Mouse (Mus musculus) urinary bladder, adult 18-20 months (tissue): ENCODE measurements around the gene 0610030E20Rik.

Source experiments
- DNase-seq, 2 experiments: peaks; one replicate each; pipeline ENCODE4 v3.0.0; 2022; ENCODE audit warnings: low spot score in 2 of 2, mixed read lengths in 2 of 2

0610030E20Rik gene

DNA sequence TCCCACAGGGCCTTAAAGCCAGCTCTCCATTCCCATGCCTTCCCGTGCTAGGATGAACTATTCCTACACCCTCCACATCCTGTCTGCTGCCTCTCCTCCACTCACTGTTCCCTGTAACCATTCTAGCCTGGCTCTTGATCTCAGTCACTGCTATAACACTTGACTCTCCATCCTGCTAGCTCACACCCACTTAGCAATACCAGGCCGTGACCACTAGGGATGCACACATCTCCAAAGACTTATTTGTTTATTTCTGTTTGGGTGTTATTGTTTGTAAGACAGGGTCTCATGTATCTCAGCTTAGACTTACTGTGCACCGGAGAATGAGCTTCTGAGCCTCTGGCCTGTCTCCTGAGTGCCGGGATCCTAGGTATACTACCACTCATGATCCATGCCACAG, 22.4 kb downstream of the 0610030E20Rik start:
- DNase-seq = no peak

GRCm38 (mm10) chr6:72370091-72370490, 23.0 kb downstream of the 0610030E20Rik start:
- peak; percentile 45 to 47 for DNase-seq

GRCm38 (mm10) chr6:72371147-72371546, 24.0 kb downstream of the 0610030E20Rik start:
- no peak for DNase-seq

GRCm38 (mm10) chr6:72371571-72371970, 24.5 kb downstream of the 0610030E20Rik start:
- peak in 1 of 2 experiments; percentile 44 for DNase-seq

GRCm38 (mm10) chr6:72373184-72373583, 26.1 kb downstream of the 0610030E20Rik start:
- no peak for DNase-seq

DNA sequence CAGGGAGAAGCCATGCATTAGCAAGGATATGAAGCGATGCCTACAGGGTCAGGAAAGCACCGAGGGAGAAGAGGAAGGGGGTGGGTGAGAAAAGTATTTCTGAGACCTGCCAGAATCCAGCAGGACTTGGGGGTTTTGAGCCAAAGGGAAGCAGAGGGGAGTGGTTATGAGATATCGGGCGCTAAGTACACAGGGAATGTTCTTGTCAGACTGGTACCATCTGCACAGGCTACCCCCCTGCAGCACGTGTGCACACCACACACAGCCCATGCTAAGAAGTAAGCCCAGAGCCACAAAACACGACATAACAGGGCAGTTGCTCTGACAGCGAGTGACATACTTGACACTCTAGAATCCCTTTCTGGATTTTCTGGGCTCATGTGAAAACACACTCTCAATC, 27.1 kb downstream of the 0610030E20Rik start:
- no peak for DNase-seq

DNA sequence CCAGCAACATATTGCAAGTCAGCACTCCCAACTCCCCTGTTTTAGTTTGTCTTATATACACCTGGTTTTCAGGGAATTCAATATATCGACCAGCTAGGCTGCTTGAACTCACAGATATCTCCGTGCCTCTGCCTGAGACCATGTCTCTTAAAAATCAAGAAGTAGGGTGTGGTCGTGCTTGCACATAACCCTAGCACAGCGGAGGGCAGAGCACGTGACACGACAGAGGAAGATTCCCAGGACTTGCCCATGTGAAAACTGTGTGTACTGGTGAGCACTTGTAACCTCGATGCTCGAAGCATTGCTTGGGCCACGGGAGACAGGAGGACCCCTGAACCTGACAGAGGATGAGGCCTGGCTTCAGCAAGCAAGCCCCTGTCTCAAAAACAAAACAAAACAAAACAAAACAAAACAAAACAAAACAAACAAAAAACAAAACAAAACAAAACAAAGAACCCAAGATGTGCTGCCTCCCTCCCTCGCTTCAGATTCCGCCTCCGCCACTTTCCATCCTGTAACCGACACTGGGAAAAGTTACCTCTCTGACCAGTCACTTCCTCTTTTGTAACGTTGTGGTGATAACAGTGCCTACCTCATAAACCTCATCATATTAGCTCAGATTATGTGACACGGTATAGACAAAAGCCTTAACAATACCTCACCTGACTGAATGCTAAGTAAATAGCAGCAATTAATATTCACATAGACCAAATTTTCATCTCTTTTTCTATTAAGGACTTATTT, 27.9 kb downstream of the 0610030E20Rik start:
- no peak for DNase-seq

DNA sequence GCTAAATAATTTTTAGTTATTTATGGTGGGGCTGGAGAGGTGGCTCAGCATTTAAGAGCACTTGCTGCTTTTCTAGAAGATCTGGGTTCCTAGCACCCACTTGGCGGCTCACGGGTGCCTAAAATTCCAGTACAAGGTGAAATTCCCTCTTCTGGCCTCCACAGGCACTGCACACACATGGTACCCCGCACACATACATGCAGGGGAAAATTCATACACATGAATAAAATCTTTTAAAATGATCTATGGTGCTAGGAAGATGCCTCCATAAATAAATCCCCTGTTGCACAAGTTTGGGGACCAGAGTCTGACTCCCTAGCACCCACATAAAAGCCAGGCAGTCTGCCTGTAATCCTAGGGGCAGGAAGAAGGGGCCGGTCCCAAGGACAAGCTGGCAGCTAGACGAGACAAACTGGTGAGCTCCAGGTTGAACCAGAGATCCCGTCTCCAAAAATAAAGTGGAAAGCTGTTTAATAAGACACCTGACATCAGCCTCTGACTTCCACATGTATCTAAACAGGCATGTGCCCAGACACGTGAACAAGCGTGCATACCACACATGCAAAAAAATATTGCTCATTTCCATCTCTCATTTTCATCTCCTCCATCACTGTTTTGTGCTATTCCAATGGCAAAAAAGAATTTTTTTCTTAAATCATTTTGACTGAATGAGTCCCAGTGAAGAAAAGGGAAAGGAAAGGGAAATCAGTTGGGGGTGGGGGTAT, 31.6 kb downstream of the 0610030E20Rik start:
- DNase-seq = no peak

- DNase-seq = no peak
Observed at GRCm38 (mm10) chr6:72379377-72380130, 32.4 kb downstream of the 0610030E20Rik start.

GRCm38 (mm10) chr6:72380131-72380770, 33.1 kb downstream of the 0610030E20Rik start, which contains the start of gene Vamp5:
Vamp5 (minus strand) TSS chr6:72380468.
- DNase-seq = peak; percentile 86

DNA sequence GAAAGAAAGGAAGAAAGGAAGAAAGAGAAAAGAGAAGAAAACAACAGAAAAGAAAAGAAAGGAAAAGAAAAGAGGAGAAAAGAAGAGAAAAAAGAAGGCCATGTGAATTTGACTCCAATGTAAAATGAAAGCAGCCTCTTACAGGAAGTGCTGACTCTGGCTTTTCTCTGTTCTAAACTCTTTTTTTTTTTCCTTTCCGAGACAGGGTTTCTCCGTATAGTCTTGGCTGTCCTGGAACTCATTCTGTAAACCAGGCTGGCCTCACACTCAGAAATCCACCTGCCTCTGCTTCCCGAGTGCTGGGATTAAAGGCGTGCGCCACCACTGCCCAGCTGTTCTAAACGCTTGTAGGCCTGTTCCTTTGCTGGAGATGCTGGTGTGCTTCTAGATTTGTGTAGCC, 35.4 kb downstream of the 0610030E20Rik start:
- no peak for DNase-seq

DNA sequence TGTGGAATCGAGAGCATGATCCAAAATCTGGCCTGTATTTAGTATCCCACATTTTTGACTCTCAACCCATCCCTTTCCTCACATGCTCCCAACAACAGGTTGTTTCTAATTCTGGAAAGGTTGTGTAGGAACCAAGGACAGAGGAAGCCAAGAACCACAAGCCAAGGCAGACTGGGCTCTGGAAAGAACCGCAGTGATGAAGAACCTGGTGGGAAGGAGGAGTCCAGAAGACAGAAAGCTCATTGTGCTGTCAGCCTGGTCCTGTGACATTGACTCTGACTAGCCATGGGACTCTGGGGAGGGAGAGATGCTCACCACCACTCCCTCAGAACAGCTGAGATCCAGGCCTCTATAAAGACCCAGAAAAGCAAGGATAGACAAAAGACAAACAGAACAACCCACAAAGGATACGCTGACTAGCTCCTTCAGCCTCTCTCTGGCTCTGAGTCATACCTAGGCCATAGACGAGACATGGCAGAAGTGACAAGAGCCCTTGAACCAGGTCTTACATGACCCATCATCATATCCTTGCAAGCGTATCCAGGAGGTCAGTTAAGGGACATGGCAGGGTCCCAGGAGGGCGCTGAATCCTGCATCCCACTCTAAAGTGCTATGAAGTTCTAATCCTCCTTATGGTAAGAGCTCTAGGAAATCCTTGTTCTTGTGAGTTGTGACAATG, 36.2 kb downstream of the 0610030E20Rik start:
- no peak for DNase-seq

DNA sequence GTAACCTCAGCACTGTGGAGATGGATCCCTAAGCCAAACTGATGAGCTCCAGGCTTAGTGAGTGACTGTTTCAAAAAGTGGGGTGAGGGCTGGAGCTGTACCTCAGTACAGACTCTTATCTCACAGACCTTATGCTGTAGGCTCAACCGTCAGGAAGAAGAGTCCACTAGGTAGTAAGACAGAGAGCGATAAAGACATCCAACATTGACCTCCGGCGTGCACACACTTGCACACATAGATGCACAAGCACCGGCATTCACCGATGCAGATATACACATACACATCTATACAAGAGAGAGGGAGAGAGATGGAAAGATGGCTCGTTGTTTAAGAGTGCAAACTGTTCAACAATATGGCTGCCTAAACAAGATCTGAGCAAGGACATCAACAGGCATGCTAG, 36.8 kb downstream of the 0610030E20Rik start:
- DNase-seq = no peak

GRCm38 (mm10) chr6:72385258-72385657, 38.1 kb downstream of the 0610030E20Rik start:
- DNase-seq = no peak

- DNase-seq = no peak
Observed at GRCm38 (mm10) chr6:72386561-72386960, 39.4 kb downstream of the 0610030E20Rik start.

- no peak for DNase-seq
Observed at GRCm38 (mm10) chr6:72387816-72388215, 40.7 kb downstream of the 0610030E20Rik start.

GRCm38 (mm10) chr6:72388266-72388665, 41.1 kb downstream of the 0610030E20Rik start:
- DNase-seq = no peak

GRCm38 (mm10) chr6:72388791-72389329, 41.7 kb downstream of the 0610030E20Rik start:
- no peak for DNase-seq

DNA sequence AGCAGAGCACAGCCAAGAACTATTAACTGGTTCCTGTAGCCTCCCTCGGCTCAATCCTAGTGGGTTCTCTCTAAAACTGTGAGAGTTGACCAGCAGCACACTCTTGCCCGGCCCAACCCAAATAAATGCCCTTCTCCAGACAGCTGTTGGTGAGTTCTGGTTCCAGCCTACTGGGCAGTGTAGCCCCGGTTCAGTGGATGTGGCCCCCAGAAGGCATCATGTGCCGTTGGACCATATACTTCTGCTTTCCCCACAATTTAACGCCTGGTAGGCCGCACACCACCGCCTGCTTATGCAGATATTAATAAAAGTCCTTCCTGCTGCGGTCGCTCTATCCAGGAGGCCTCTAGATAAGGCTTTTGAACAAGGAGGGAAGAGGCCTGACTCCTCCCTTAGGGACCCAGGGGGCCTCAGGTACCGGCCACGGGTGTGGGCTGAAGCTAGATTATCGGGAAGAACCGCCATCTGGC, 42.4 kb downstream of the 0610030E20Rik start:
- no peak for DNase-seq

- peak; percentile 81 to 82 for DNase-seq
Observed at GRCm38 (mm10) chr6:72389941-72390771, 43.0 kb downstream of the 0610030E20Rik start, which contains the start of gene Vamp8. Vamp8 (minus strand) TSS chr6:72390703.
